Mouse (Mus musculus): ENCODE measurements around the gene Sf3a1.

Sf3a1 gene

GRCm38 (mm10) chr11:4215061-4215460 lies 54.9 kb downstream of the Sf3a1 start:
- DNase-seq (ENCODE audit: low read depth, low spot score), result no peak

GRCm38 (mm10) chr11:4216248-4217000 lies 56.3 kb downstream of the Sf3a1 start:
- DNase-seq (ENCODE audit: low read depth, low spot score), result no peak

GRCm38 (mm10) chr11:4217914-4218629 lies 57.9 kb downstream of the Sf3a1 start, which contains the start of gene Castor1:
Gene Castor1 (plus strand): TSS chr11:4218225.
- DNase-seq (ENCODE audit: low read depth, low spot score), result peak; percentile 81

GRCm38 (mm10) chr11:4218637-4219036 lies 58.5 kb downstream of the Sf3a1 start:
- DNase-seq (ENCODE audit: low read depth, low spot score), result no peak

GRCm38 (mm10) chr11:4219317-4219751 lies 59.2 kb downstream of the Sf3a1 start:
- peak; percentile 61 for DNase-seq (ENCODE audit: low read depth, low spot score)

GRCm38 (mm10) chr11:4219908-4220307 lies 59.8 kb downstream of the Sf3a1 start:
- no peak for DNase-seq (ENCODE audit: low read depth, low spot score)

- DNase-seq (ENCODE audit: low read depth, low spot score), result peak; percentile 66
Measured at GRCm38 (mm10) chr11:4220443-4221400, 60.6 kb downstream of the Sf3a1 start.

GRCm38 (mm10) chr11:4222046-4222950 lies 62.1 kb downstream of the Sf3a1 start:
- no peak for DNase-seq (ENCODE audit: low read depth, low spot score)

GRCm38 (mm10) chr11:4223393-4224188 lies 63.4 kb downstream of the Sf3a1 start:
- no peak for DNase-seq (ENCODE audit: low read depth, low spot score)

GRCm38 (mm10) chr11:4224223-4224622 lies 64.1 kb downstream of the Sf3a1 start:
- DNase-seq (ENCODE audit: low read depth, low spot score), result no peak

- DNase-seq (ENCODE audit: low read depth, low spot score), result no peak
Measured at GRCm38 (mm10) chr11:4226569-4227325, 66.6 kb downstream of the Sf3a1 start.

GRCm38 (mm10) chr11:4228463-4228862 lies 68.3 kb downstream of the Sf3a1 start:
- DNase-seq (ENCODE audit: low read depth, low spot score), result no peak

- DNase-seq (ENCODE audit: low read depth, low spot score), result no peak
Measured at GRCm38 (mm10) chr11:4229841-4230240, 69.7 kb downstream of the Sf3a1 start.

- DNase-seq (ENCODE audit: low read depth, low spot score), result no peak
Measured at GRCm38 (mm10) chr11:4231435-4231834, 71.3 kb downstream of the Sf3a1 start.
